Mouse (Mus musculus) E14TG2a.4 (cell line): ENCODE measurements around the gene Serac1.

Experiments
- CTCF ChIP-seq: conservative IDR thresholded peaks from 2 replicates; pipeline ENCODE4 v1.5.1; 2014; ENCODE audit warnings: low read length
- POU5F1 ChIP-seq: IDR thresholded peaks from 2 replicates; pipeline ENCODE4 v1.6.1; 2014; ENCODE audit warnings: low read length, borderline replicate concordance

DNA sequence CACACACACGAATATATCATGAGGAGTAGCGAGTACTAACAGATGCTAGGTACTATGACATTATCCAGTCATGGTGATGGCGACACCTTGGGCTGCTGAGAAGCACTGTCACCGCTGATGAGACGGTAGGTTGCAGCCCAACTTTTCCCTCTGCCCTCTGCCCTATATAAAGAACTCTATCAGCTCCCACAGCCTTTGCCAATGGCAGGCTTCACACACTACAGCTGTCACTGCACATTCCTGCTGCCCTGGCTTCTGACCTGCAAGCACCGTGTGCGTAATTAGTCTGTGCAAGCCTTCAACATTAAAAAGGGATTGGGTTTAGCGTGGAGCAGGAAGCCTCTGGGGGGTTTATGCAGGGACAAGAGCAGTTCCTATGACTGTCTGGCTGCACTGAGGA lies 16.7 kb downstream of the Serac1 start:
- no peak for TF ChIP-seq CTCF
- TF ChIP-seq POU5F1 = no peak
